Mouse (Mus musculus) midbrain, postnatal 0 days (tissue): ENCODE results near the gene Vasn. TPM values are rescaled to one million over a fixed set of nuclear protein-coding genes. Genes with fewer than 3 reads are reported as not detected.

Experiments used
- ATAC-seq: fragments of 200-750 bp; cut with Nextera tagmentation; 2 replicates; pipeline ENCODE4 v1.8.0; 2017; ENCODE audit warnings: moderate number of reproducible peaks, mild to moderate bottlenecking, moderate TSS enrichment, moderate library complexity; ENCODE audit not compliant: low FRiP score
- DNase-seq: peaks from one replicate; pipeline ENCODE4 v3.0.0-alpha.2; 2015; ENCODE audit warnings: low spot score
- H3K27ac ChIP-seq: fragments of 300-500 bp; sonication (generic); 2 replicates; pipeline ENCODE4 v1.5.1; 2014; ENCODE audit warnings: low read depth, mild to moderate bottlenecking, low read length, mixed read lengths
- H3K27me3 ChIP-seq: fragments of 300-500 bp; sonication (generic); 2 replicates; pipeline ENCODE4 v1.6.1; 2014; ENCODE audit warnings: low read length, control low read depth, mixed read lengths; ENCODE audit not compliant: insufficient read depth
- H3K36me3 ChIP-seq: fragments of 300-500 bp; sonication (generic); 2 replicates; pipeline ENCODE4 v1.6.1; 2014; ENCODE audit warnings: low read length, control low read depth, mixed read lengths; ENCODE audit not compliant: insufficient read depth
- H3K4me1 ChIP-seq: fragments of 300-500 bp; sonication (generic); 2 replicates; pipeline ENCODE4 v1.6.1; 2014; ENCODE audit warnings: mild to moderate bottlenecking, control low read depth, antibody characterized with exemption, low read length, mixed read lengths; ENCODE audit not compliant: insufficient read depth
- H3K4me2 ChIP-seq: fragments of 300-500 bp; sonication (generic); 2 replicates; pipeline ENCODE4 v1.6.1; 2014; ENCODE audit warnings: low read depth, mild to moderate bottlenecking, low read length, mixed read lengths; ENCODE audit not compliant: poor library complexity, severe bottlenecking
- H3K4me3 ChIP-seq: fragments of 300-500 bp; sonication (generic); 2 replicates; pipeline ENCODE4 v1.5.1; 2014; ENCODE audit warnings: low read depth, mild to moderate bottlenecking, low read length, moderate library complexity
- H3K9ac ChIP-seq: fragments of 300-500 bp; sonication (generic); replicated peaks from 2 replicates; pipeline ENCODE4 v1.6.1; 2014; ENCODE audit warnings: mild to moderate bottlenecking, low read length, moderate library complexity, mixed read lengths; ENCODE audit not compliant: poor library complexity, severe bottlenecking
- H3K9me3 ChIP-seq: fragments of 300-500 bp; sonication (generic); 2 replicates; pipeline ENCODE4 v1.6.1; 2016; ENCODE audit warnings: low read length, control low read depth
- CTCF ChIP-seq: IDR thresholded peaks from 2 replicates; pipeline ENCODE4 v1.5.1; 2016; ENCODE audit warnings: antibody characterized with exemption, mild to moderate bottlenecking
- WGBS: fragments of 180-500 bp; shearing (Covaris S2); extraction: QIAGEN DNeasy Blood & Tissue Kit; methylation state at CpG from one replicate; pipeline ENCODE4 v1.1.7; 2014; 5-methylcytosine and 5-hydroxymethylcytosine counted together
- polyA plus RNA-seq: library from polyadenylated mRNA; unstranded; fragments of >200 nt; fragmentation: Nextera tagmentation; extraction: Ambion mirVana; gene quantifications from 2 replicates; pipeline ENCODE4 v1.2.1, GENCODE M21; 2015
- total RNA-seq: library from RNA; depleted of rRNA; stranded (reverse); fragments of >200 nt; gene quantifications from 2 replicates; pipeline ENCODE4 v1.2.3, GENCODE M21; 2014

Vasn gene
- total and polyA plus RNA-seq, 2 experiments from 2014 or later = 4.7 to 14.2 TPM

DNA sequence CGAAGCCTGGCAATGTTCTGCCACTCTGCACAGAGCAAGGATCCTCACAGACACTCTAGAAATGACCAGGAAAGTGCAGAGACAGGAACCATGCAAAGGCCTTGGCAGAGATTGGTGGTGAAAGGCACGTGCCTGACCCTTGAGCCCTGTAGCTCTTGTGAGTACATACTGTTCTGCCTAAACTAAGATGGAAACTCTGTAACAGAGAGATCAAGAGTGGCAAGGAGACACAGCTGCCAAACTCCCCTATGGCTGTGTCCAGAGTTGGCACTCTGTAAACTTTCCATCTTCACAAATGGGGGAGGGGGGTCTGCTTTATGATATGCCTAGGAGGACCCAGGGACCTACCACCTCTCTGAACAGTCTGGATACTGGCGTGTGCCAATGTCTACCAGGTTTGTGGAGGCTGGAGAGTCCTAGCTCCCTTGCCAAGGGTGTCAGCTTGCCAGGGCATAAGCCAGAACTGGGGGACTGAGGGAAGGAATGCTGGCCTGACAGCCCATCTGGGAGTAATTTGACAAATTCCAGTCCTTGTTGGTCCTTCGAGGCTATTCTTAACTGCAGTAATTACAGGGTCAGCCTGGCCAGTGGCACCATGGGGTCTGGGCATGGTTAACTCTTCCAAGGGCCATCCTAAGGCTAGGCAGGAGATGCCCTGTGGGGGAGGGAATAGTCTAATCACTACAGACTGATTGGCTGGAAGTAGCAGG lies 13.1 kb downstream of the Vasn start:
- no peak overlapping the region for H3K9ac ChIP-seq
- WGBS = 87% methylated on average over 4 of the region's 4 CpGs
- no peaks in the 10 kb centered on the region for H3K27me3 ChIP-seq
- peaks cover 41% of the 10 kb centered on the region for H3K36me3 ChIP-seq
- 0 out of 2 replicates have a peak, but pooled peaks cover 2% of the 10 kb centered on the region for H3K4me1 ChIP-seq
- no peak overlapping the region for H3K4me3 ChIP-seq
- H3K4me2 ChIP-seq = no peak overlapping the region
- DNase-seq = peak; percentile 34
- H3K27ac ChIP-seq = no peak overlapping the region
- no peak for ATAC-seq
- no peak for TF ChIP-seq CTCF
- no peaks in the 10 kb centered on the region for H3K9me3 ChIP-seq

- no peaks in the 10 kb centered on the region for H3K27me3 ChIP-seq
- H3K9me3 ChIP-seq = no peaks in the 10 kb centered on the region
- ATAC-seq = no peak
- no peak overlapping the region for H3K4me2 ChIP-seq
- peaks cover 29% of the 10 kb centered on the region; the same call in 1 of the 2 replicates for H3K36me3 ChIP-seq
- DNase-seq = no peak
- WGBS = 78% methylated on average over 10 of the region's 10 CpGs
- H3K4me3 ChIP-seq = no peak overlapping the region
- 0 out of 2 replicates have a peak, but pooled peaks cover 2% of the 10 kb centered on the region for H3K4me1 ChIP-seq
- no peak overlapping the region for H3K27ac ChIP-seq
- TF ChIP-seq CTCF = peak; percentile 21
- no peak overlapping the region for H3K9ac ChIP-seq
These were observed 15.0 kb downstream of the Vasn start for GRCm38 (mm10) chr16:4654706-4655105.

DNA sequence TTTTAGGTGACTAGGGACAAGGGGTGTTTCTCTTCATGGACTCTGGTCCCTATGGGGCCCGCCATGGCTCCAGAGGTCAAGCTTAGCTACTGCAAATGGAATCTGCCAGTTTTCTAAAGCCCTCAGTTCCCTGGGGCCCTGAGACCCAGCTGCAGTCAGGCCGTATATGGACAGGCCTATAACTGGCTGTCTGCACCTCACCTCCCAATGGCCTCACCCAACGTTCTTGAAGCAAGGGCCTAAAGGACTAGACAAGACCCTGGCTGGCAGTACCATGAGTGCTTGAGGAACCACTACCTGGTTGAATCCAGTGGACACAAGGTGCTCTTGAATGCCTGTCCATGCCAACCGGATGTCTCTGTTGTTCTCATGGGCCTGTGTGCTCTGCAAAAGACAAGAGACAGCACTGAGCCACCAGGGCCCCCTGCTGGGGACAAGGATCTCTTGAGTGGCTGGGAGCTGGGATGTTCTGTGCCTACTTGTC lies 15.6 kb downstream of the Vasn start:
- Histone ChIP-seq H3K9ac (no peak overlapping the region), H3K27ac (no peak overlapping the region), H3K4me3 (no peak overlapping the region), H3K4me1 (0 out of 2 replicates have a peak, but pooled peaks cover 2% of the 10 kb centered on the region), H3K4me2 (no peak overlapping the region), H3K27me3 (no peaks in the 10 kb centered on the region), H3K36me3 (peaks cover 23% of the 10 kb centered on the region; the same call in 1 of the 2 replicates), H3K9me3 (no peaks in the 10 kb centered on the region)
- peak; percentile 49 for TF ChIP-seq CTCF
- ATAC-seq = no peak
- 62% methylated on average over 4 of the region's 4 CpGs for WGBS
- DNase-seq = no peak

DNA sequence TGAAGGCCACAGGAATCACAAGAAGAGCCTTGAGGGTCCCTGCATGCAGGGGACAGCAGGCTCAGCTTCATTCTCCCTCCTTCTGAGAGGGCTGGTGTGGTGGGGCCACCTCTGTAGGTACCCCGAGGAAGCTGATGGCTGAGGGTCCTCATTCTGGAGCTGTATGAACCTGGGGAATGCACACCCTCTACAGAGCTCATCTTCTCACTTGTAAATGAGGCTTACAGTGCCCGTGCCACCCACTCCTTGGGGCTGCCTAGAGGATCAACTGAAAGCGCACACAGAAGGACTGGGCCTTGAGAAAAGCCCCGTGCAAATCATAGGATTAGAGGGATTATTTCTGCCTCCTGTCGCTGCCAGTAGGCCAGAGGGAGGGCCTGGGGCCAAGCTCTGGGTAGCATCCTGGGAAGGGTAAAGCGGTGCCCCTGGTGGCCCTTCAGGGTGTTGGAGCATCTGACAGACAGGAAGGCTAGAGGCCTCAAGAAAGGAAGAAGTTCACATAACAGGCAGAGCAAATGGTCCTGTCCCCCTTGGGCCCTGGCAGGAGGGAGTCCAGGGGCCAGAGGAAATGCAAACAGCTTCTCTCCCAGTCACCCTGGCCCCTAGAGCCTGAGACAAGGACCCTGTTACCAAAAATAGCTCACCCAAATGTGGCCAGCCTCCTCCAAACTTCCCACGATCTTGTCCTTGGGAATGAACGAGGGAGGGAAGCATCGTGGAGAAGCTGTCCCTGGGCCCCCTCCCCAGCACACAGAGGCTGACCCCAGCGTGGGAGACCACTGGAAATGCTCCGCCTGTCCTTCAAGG lies 16.2 kb downstream of the Vasn start:
- no peak overlapping the region for H3K9ac ChIP-seq
- H3K4me3 ChIP-seq = no peak overlapping the region
- no peaks in the 10 kb centered on the region for H3K27me3 ChIP-seq
- DNase-seq = peak; percentile 30
- H3K4me2 ChIP-seq = no peak overlapping the region
- peaks cover 24% of the 10 kb centered on the region; the same call in 1 of the 2 replicates for H3K36me3 ChIP-seq
- no peaks in the 10 kb centered on the region for H3K9me3 ChIP-seq
- ATAC-seq = peak; percentile 42; the same call in 1 of the 2 replicates
- H3K4me1 ChIP-seq = 0 out of 2 replicates have a peak, but pooled peaks cover 2% of the 10 kb centered on the region
- H3K27ac ChIP-seq = no peak overlapping the region
- TF ChIP-seq CTCF = peak; percentile 44
- 26% methylated on average over 11 of the region's 11 CpGs for WGBS

DNA sequence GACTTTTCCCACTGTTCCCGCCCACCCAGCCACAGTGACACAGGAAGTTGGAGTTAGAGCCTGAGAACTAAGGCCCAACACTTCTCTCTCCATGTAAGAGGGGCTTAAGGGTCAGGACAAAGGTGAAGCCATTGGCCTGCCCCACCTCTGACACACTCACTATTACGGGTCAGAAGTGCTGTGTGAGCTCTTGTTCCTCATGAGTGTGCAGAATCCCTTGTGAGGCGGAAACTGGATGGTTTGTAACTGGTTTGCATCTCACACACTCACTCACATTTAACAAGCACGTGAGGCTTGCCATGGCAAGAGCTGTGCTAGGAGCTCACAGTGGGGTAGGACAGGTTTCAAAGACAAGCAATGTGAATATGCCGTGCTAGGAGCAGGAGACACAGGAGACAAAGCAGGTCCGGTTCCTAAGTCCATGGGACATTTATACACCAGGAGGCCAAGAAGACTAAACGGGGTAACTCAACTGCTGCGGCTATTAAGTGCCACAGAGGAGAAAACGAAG lies 16.9 kb downstream of the Vasn start:
- ATAC-seq = no peak
- TF ChIP-seq CTCF = no peak
- 59% methylated on average over 9 of the region's 9 CpGs for WGBS

More for the DNA sequence above, 16.9 kb downstream of the Vasn start:
- Histone ChIP-seq H3K27ac (no peak overlapping the region), H3K27me3 (no peaks in the 10 kb centered on the region), H3K9ac (no peak overlapping the region), H3K4me1 (0 out of 2 replicates have a peak, but pooled peaks cover 2% of the 10 kb centered on the region), H3K4me3 (no peak overlapping the region), H3K4me2 (no peak overlapping the region), H3K36me3 (peaks cover 30% of the 10 kb centered on the region; the same call in 1 of the 2 replicates), H3K9me3 (no peaks in the 10 kb centered on the region)
- DNase-seq = no peak
